Comparison of ENCODE assay signal across 24 mouse cellular contexts in the genomic region with DNA sequence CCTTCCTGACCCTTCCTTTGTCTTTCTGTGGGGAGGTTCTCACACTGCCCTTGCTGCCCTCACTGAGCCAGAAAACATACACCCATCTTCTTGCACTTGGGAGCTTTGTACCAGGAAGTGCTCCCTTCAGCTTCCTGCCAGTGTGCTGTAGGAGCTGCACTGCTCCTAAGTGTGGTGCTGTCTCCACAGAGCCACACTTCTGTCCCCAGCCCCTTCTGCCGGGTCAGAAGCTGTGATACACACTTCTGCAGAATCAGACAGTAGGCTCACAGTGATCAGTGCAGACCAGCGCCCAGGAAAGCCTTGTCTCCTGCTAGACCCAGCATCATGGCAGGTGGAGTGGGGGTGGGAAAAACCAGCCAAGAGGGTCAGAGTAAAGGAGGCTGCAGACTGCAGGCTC. TPM values are rescaled to one million over a fixed set of nuclear protein-coding genes. Genes with fewer than 3 reads are reported as not detected.
DNase-seq lines count a peak whose midpoint lies in the region; ATAC-seq and TF ChIP-seq lines count a peak whose summit lies in the region.
"Had no signal": no experiment of that assay in that cellular context is flagged by ENCODE, and none has a peak within 500 bp of the region (broad histone marks: within the 10 kb centered on the region; RNA-seq: fewer than 3 reads in every experiment).

No protein-coding gene starts in this region.

- H3K4me3 ChIP-seq in hindbrain, embryonic 10.5 days = no peak overlapping the region
- no peak overlapping the region for H3K4me3 ChIP-seq in hindbrain, postnatal 0 days (ENCODE audit: low read length)
- H3K4me3 ChIP-seq in small intestine, adult 2 months (ENCODE audit: low read depth, low read length) = no peak overlapping the region
- H3K4me3 ChIP-seq in stomach, postnatal 0 days (ENCODE audit: low read depth, low read length) = no peak overlapping the region
- H3K4me3 ChIP-seq: erythroblast, embryonic 14.5 days; forebrain, embryonic 10.5 days; gastrocnemius, adult 2 months; heart, embryonic 12.5 days; hindbrain, embryonic 12.5 days had no signal

- no peak for ATAC-seq in hindbrain, postnatal 0 days
- no peak for ATAC-seq in stomach, postnatal 0 days (ENCODE audit: low FRiP score, low TSS enrichment)
- ATAC-seq: activated CD4-positive, CD25-positive, alpha-beta regulatory T cell, adult 4 months; CD4-positive, CD25-positive, alpha-beta regulatory T cell, adult 4 months; forebrain, embryonic 14.5 days; hindbrain, embryonic 16.5 days had no signal

- no peak for TF ChIP-seq CTCF in hindbrain, postnatal 0 days (IDR thresholded peaks at IDR 0.05; ENCODE audit: low read depth)
- TF ChIP-seq CTCF in small intestine, adult 2 months (IDR thresholded peaks at IDR 0.05; ENCODE audit: extremely low read depth, insufficient read length, insufficient replicate concordance, low read depth, low read length) = no peak
- TF ChIP-seq CTCF in stomach, postnatal 0 days (IDR thresholded peaks at IDR 0.05; ENCODE audit: low read depth) = no peak

- DNase-seq in adrenal gland, postnatal 14 days = peak; percentile 1
- DNase-seq in adrenal gland, postnatal 4 days (ENCODE audit: low spot score in 2 of 2) = no peak
- DNase-seq in hindbrain, embryonic 10.5 days (ENCODE audit: low spot score) = no peak
- DNase-seq in hindbrain, postnatal 0 days (ENCODE audit: low spot score) = no peak
- DNase-seq in urinary bladder, adult 2 months (ENCODE audit: low spot score) = peak; percentile 11
- no peak for DNase-seq in urinary bladder, postnatal 4 days (ENCODE audit: low spot score in 2 of 2)
- no peak for DNase-seq in stomach, postnatal 0 days (ENCODE audit: low spot score)
- DNase-seq: adrenal gland, postnatal 25 days; B cell, adult 2 months; cerebellum, adult 8-10 months; cerebellum, postnatal 25 days; gastrocnemius, adult 2 months; heart, postnatal 36 days had no signal

- no peak for TF ChIP-seq EP300 in stomach, postnatal 0 days (optimal IDR thresholded peaks at IDR 0.05)

- no peaks in the 10 kb centered on the region for H3K9me3 ChIP-seq in hindbrain, embryonic 10.5 days
- H3K9me3 ChIP-seq in hindbrain, postnatal 0 days (ENCODE audit: low read length) = no peaks in the 10 kb centered on the region
- H3K9me3 ChIP-seq in stomach, postnatal 0 days (ENCODE audit: control insufficient read depth, low read length) = no peaks in the 10 kb centered on the region
- H3K9me3 ChIP-seq: forebrain, embryonic 10.5 days; heart, embryonic 12.5 days; hindbrain, embryonic 12.5 days had no signal

- H3K36me3 ChIP-seq in hindbrain, embryonic 10.5 days = no peaks in the 10 kb centered on the region
- H3K36me3 ChIP-seq in hindbrain, postnatal 0 days (ENCODE audit: insufficient read depth, low read length) = no peaks in the 10 kb centered on the region
- H3K36me3 ChIP-seq in small intestine, adult 2 months (ENCODE audit: control insufficient read depth, insufficient read depth, low read length) = 0 out of 2 replicates have a peak, but pooled peaks cover 4% of the 10 kb centered on the region
- no peaks in the 10 kb centered on the region for H3K36me3 ChIP-seq in stomach, postnatal 0 days (ENCODE audit: control insufficient read depth, insufficient read depth, low read length)
- H3K36me3 ChIP-seq: forebrain, embryonic 10.5 days; heart, embryonic 12.5 days; hindbrain, embryonic 12.5 days had no signal

- 66% methylated on average over 2 of the region's 2 CpGs for WGBS in hindbrain, embryonic 10.5 days
- 63% methylated on average over 2 of the region's 2 CpGs for WGBS in hindbrain, postnatal 0 days
- 34% methylated on average over 2 of the region's 2 CpGs for WGBS in small intestine, adult 2 months
- 53% methylated on average over 2 of the region's 2 CpGs for WGBS in stomach, postnatal 0 days

- 0 out of 2 replicates have a peak overlapping the region, but pooled peaks have one; percentile 5 for H3K27ac ChIP-seq in hindbrain, embryonic 10.5 days
- no peak overlapping the region for H3K27ac ChIP-seq in hindbrain, postnatal 0 days
- peak overlapping the region; percentile 91 for H3K27ac ChIP-seq in small intestine, adult 2 months (ENCODE audit: insufficient read depth, low read depth, low read length)
- no peak overlapping the region for H3K27ac ChIP-seq in stomach, postnatal 0 days (replicated peaks)
- H3K27ac ChIP-seq: forebrain, embryonic 10.5 days; gastrocnemius, adult 2 months; hindbrain, embryonic 12.5 days had no signal

- H3K9ac ChIP-seq in hindbrain, postnatal 0 days (replicated peaks; ENCODE audit: low read length) = no peak overlapping the region
- no peak overlapping the region for H3K9ac ChIP-seq in stomach, postnatal 0 days (ENCODE audit: low read length)
- H3K9ac ChIP-seq: heart, embryonic 12.5 days; hindbrain, embryonic 12.5 days had no signal

- H3K4me2 ChIP-seq in hindbrain, postnatal 0 days (ENCODE audit: low read depth, low read length) = no peak overlapping the region
- no peak overlapping the region for H3K4me2 ChIP-seq in stomach, postnatal 0 days (replicated peaks; ENCODE audit: low read depth)
- H3K4me2 ChIP-seq: heart, embryonic 12.5 days; hindbrain, embryonic 12.5 days had no signal

- H3K4me1 ChIP-seq in hindbrain, embryonic 10.5 days (replicated peaks) = peaks cover 26% of the 10 kb centered on the region
- peaks cover 7% of the 10 kb centered on the region; the same call in 1 of the 2 replicates for H3K4me1 ChIP-seq in hindbrain, postnatal 0 days (ENCODE audit: insufficient read depth, low read length)
- peaks cover 38% of the 10 kb centered on the region for H3K4me1 ChIP-seq in small intestine, adult 2 months (ENCODE audit: control insufficient read depth, insufficient read depth, insufficient read length, low read length)
- H3K4me1 ChIP-seq in stomach, postnatal 0 days (replicated peaks; ENCODE audit: control insufficient read depth, insufficient read depth) = no peaks in the 10 kb centered on the region

- H3K27me3 ChIP-seq in hindbrain, embryonic 10.5 days (ENCODE audit: insufficient read depth, poor library complexity, severe bottlenecking) = peaks cover 48% of the 10 kb centered on the region
- no peaks in the 10 kb centered on the region for H3K27me3 ChIP-seq in hindbrain, postnatal 0 days (ENCODE audit: insufficient read depth, low read length)
- H3K27me3 ChIP-seq in small intestine, adult 2 months (ENCODE audit: control insufficient read depth, insufficient read depth, low read length) = no peaks in the 10 kb centered on the region
- H3K27me3 ChIP-seq in stomach, postnatal 0 days (ENCODE audit: control insufficient read depth, insufficient read depth, low read length) = no peaks in the 10 kb centered on the region

- TF ChIP-seq POLR2A in small intestine, adult 2 months (IDR thresholded peaks at IDR 0.05; ENCODE audit: low read depth, low read length) = no peak

RNA-seq across cellular contexts. Expression of a gene that starts 3.1 kb away (rescaled TPM):
- total RNA-seq in adrenal gland, postnatal 14 days (2021) = 12.1 and 15.2 TPM in 2 replicates
- total RNA-seq in adrenal gland, postnatal 4 days (2021) = 10 to 100 TPM; 18.9 to 28.7 TPM
- polyA plus RNA-seq in hindbrain, embryonic 10.5 days (2016; fragmentation: Nextera tagmentation; extraction: Ambion mirVana) = 42.3 and 71.9 TPM in 2 replicates
- 286 and 335 TPM in 2 replicates for total RNA-seq in hindbrain, postnatal 0 days (2014; rRNA removed)
- 186 and 195 TPM in 2 replicates for polyA plus RNA-seq in hindbrain, postnatal 0 days (2015; fragmentation: Nextera tagmentation; extraction: Ambion mirVana)
- 44.7 and 46.4 TPM in 2 replicates for polyA plus RNA-seq in urinary bladder, adult 2 months (2012; rRNA removed)
- polyA plus RNA-seq in small intestine, adult 2 months (2012; rRNA removed) = 64.1 and 381 TPM in 2 replicates
- polyA plus RNA-seq in stomach, postnatal 0 days (2015; fragmentation: Nextera tagmentation; extraction: Ambion mirVana) = 38.0 and 38.8 TPM in 2 replicates
- polyA plus RNA-seq: erythroblast, embryonic 14.5 days had no signal

RNA-seq across cellular contexts. Expression of a gene that starts 6.6 kb away (rescaled TPM):
- 3.4 and 4.5 TPM in 2 replicates for total RNA-seq in adrenal gland, postnatal 14 days (2021)
- total RNA-seq in adrenal gland, postnatal 4 days (2021) = 10 to 100 TPM in 1 of 2 experiments, 1 to 10 TPM in 1; 7.3 to 10.7 TPM
- 3.4 and 8.5 TPM in 2 replicates for polyA plus RNA-seq in hindbrain, embryonic 10.5 days (2016; fragmentation: Nextera tagmentation; extraction: Ambion mirVana)
- total RNA-seq in hindbrain, postnatal 0 days (2014; rRNA removed) = 23.8 and 24.0 TPM in 2 replicates
- 3.1 and 4.0 TPM in 2 replicates for polyA plus RNA-seq in hindbrain, postnatal 0 days (2015; fragmentation: Nextera tagmentation; extraction: Ambion mirVana)
- polyA plus RNA-seq in urinary bladder, adult 2 months (2012; rRNA removed) = 11.8 and 15.0 TPM in 2 replicates
- 22.7 and 156 TPM in 2 replicates for polyA plus RNA-seq in small intestine, adult 2 months (2012; rRNA removed)
- polyA plus RNA-seq in stomach, postnatal 0 days (2015; fragmentation: Nextera tagmentation; extraction: Ambion mirVana) = 0.97 and 1.5 TPM in 2 replicates
- polyA plus RNA-seq: activated CD4-positive, CD25-positive, alpha-beta regulatory T cell, adult 4 months; CD4-positive, CD25-positive, alpha-beta regulatory T cell, adult 4 months had no signal

RNA-seq across cellular contexts. Expression of a gene that starts 10.6 kb away (rescaled TPM):
- total RNA-seq in adrenal gland, postnatal 14 days (2021) = 0.41 TPM in 2 replicates
- 1 to 10 TPM in 1 of 2 experiments, under 1 TPM in 1; 0.39 to 1.1 TPM for total RNA-seq in adrenal gland, postnatal 4 days (2021)
- polyA plus RNA-seq in hindbrain, embryonic 10.5 days (2016; fragmentation: Nextera tagmentation; extraction: Ambion mirVana) = 4.2 and 9.2 TPM in 2 replicates
- 29.3 and 30.8 TPM in 2 replicates for total RNA-seq in hindbrain, postnatal 0 days (2014; rRNA removed)
- polyA plus RNA-seq in hindbrain, postnatal 0 days (2015; fragmentation: Nextera tagmentation; extraction: Ambion mirVana) = 7.6 and 10.1 TPM in 2 replicates
- 0.55 and 0.59 TPM in 2 replicates for polyA plus RNA-seq in urinary bladder, adult 2 months (2012; rRNA removed)
- polyA plus RNA-seq in small intestine, adult 2 months (2012; rRNA removed) = 35.8 and 580 TPM in 2 replicates
- 4.6 and 5.4 TPM in 2 replicates for polyA plus RNA-seq in stomach, postnatal 0 days (2015; fragmentation: Nextera tagmentation; extraction: Ambion mirVana)
- total RNA-seq: adrenal gland, adult 18-20 months; adrenal gland, postnatal 25 days; gastrocnemius, adult 2 months had no signal
- polyA plus RNA-seq: activated CD4-positive, CD25-positive, alpha-beta regulatory T cell, adult 4 months; CD4-positive, CD25-positive, alpha-beta regulatory T cell, adult 4 months had no signal

RNA-seq across cellular contexts. Expression of a gene that starts 42.3 kb away (rescaled TPM):
- total RNA-seq in adrenal gland, postnatal 14 days (2021) = 2.5 TPM in 1 of 2 replicates, not detected in the other
- 1 to 10 TPM in 1 of 2 experiments, under 1 TPM in 1; 0.59 to 1.0 TPM for total RNA-seq in adrenal gland, postnatal 4 days (2021)
- 11.3 and 15.3 TPM in 2 replicates for polyA plus RNA-seq in hindbrain, embryonic 10.5 days (2016; fragmentation: Nextera tagmentation; extraction: Ambion mirVana)
- total RNA-seq in hindbrain, postnatal 0 days (2014; rRNA removed) = 0.37 and 4.0 TPM in 2 replicates
- 0.51 and 0.92 TPM in 2 replicates for polyA plus RNA-seq in hindbrain, postnatal 0 days (2015; fragmentation: Nextera tagmentation; extraction: Ambion mirVana)
- 2.0 and 4.1 TPM in 2 replicates for polyA plus RNA-seq in urinary bladder, adult 2 months (2012; rRNA removed)
- polyA plus RNA-seq in small intestine, adult 2 months (2012; rRNA removed) = 2.6 and 8.3 TPM in 2 replicates
- polyA plus RNA-seq in stomach, postnatal 0 days (2015; fragmentation: Nextera tagmentation; extraction: Ambion mirVana) = 0.34 TPM in 2 replicates
- total RNA-seq: adrenal gland, postnatal 25 days; MEL had no signal
- polyA plus RNA-seq: activated CD4-positive, CD25-positive, alpha-beta regulatory T cell, adult 4 months; CD4-positive, CD25-positive, alpha-beta regulatory T cell, adult 4 months; erythroblast, embryonic 14.5 days had no signal

Comparison
In these comparisons a context has a peak if more than half of its experiments do, and no peak if none do; other contexts are left out.
1. DNase-seq: peak in adrenal gland, postnatal 14 days (single experiment) and urinary bladder, adult 2 months (single experiment); none in adrenal gland, postnatal 4 days (0 of 2), hindbrain, embryonic 10.5 days (single experiment), hindbrain, postnatal 0 days (single experiment), urinary bladder, postnatal 4 days (0 of 2) and stomach, postnatal 0 days (single experiment).
2. H3K27ac ChIP-seq: peak in hindbrain, embryonic 10.5 days (single experiment) and small intestine, adult 2 months (single experiment); none in hindbrain, postnatal 0 days (single experiment) and stomach, postnatal 0 days (single experiment).